Mouse (Mus musculus): ENCODE measurements around the gene Babam2. TPM values are rescaled to one million over a fixed set of nuclear protein-coding genes. Genes with fewer than 3 reads are reported as not detected.

Gene Babam2
- total RNA-seq, 2 experiments from 2014 or later, result 63.9 to 123 TPM

- peak; percentile 100 for ATAC-seq (replicated peaks; ENCODE audit: poor library complexity, severe bottlenecking)
Measured at GRCm38 (mm10) chr5:31870856-31871520, 173.5 kb downstream of the Babam2 start.

- no peak for ATAC-seq (replicated peaks; ENCODE audit: poor library complexity, severe bottlenecking)
Measured at GRCm38 (mm10) chr5:31873328-31873727, 175.8 kb downstream of the Babam2 start.

DNA sequence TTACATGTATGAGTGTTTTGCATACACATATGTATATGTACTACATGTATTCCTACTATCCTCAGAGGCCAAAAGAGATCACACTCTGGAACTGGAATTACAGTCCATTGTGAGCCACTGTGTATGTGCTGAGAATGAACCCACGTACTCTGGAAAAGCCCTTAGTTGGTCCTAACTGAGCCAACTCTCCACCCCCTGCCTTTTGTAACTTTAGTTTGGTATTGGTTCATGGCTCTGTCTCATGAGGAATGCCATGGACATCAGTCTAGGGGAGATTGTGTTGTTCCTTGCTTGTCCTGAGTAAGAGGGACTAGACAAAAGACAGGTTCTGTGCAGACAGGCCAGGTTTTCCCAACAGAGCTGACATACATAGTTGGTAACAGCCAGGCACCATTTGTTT is 177.1 kb downstream of the Babam2 start:
- no peak for ATAC-seq (replicated peaks; ENCODE audit: poor library complexity, severe bottlenecking)

DNA sequence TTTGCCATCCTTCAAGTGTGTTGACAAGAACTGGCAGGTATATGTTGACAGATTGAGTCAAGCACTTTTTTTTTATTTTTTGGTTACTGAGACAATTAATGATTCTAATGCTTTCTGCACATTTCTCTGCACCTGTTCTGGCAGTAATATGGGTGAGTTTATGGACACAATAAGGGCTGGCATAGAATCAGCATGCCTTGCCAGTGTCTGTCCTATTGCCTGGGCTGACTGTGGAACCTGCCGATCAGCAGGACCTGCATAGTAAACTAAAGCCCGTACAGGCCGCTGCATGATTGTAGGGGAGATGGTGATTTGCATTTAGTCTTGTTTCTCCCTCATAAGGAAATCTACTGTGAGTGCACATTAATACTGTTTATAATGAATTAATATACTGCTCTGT is 178.0 kb downstream of the Babam2 start:
- ATAC-seq (replicated peaks; ENCODE audit: poor library complexity, severe bottlenecking), result no peak

GRCm38 (mm10) chr5:31876216-31876974 is 178.9 kb downstream of the Babam2 start:
- ATAC-seq (replicated peaks; ENCODE audit: poor library complexity, severe bottlenecking), result no peak

- peak; percentile 49 for ATAC-seq (replicated peaks; ENCODE audit: poor library complexity, severe bottlenecking)
Measured at GRCm38 (mm10) chr5:31880457-31880856, 183.0 kb downstream of the Babam2 start.

DNA sequence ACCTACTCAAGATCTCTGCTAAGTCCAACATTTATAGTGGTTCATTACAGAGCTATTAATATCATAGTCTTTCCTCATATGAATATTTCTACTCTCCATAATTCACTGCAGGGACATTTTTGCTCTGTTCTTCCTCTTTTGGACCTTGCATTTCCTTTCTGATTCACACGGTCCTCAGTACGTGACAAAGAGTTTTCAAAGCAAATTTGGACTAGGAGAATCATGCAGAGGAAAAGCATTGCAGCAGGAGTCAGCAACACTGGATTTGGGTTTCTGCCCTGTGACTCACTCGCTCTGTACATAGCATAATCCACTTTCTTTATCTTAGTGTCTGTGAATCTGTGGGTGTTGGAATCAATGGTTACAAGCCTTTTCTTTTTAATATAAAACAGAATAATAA is 184.8 kb downstream of the Babam2 start:
- peak; percentile 63 for ATAC-seq (replicated peaks; ENCODE audit: poor library complexity, severe bottlenecking)

GRCm38 (mm10) chr5:31884962-31885361 is 187.5 kb downstream of the Babam2 start:
- ATAC-seq (replicated peaks; ENCODE audit: poor library complexity, severe bottlenecking), result no peak

GRCm38 (mm10) chr5:31887590-31887989 is 190.1 kb downstream of the Babam2 start:
- peak; percentile 87 for ATAC-seq (replicated peaks; ENCODE audit: poor library complexity, severe bottlenecking)

DNA sequence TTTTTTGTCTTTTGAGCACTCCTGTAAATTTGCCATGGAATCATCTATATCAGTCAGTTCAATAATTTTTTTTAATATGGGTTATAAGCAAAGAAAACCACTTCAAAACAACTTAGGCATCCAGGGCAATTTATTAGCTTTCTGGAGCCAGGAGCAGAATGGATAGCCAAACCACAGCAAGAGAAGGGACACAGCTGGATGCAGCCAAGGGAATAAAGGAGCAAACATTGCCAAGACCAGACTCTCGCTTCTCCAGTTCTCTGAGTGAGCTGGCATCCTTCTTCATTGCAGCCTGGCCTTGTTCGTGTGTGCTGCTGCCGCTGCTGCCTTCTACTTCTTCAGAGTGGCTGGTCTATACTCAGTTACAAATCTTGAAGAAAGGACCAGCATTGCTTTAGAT is 190.9 kb downstream of the Babam2 start:
- no peak for ATAC-seq (replicated peaks; ENCODE audit: poor library complexity, severe bottlenecking)

- ATAC-seq (replicated peaks; ENCODE audit: poor library complexity, severe bottlenecking), result no peak
Measured at GRCm38 (mm10) chr5:31892631-31893030, 195.1 kb downstream of the Babam2 start.

GRCm38 (mm10) chr5:31899901-31900300 is 202.4 kb downstream of the Babam2 start:
- no peak for ATAC-seq (replicated peaks; ENCODE audit: poor library complexity, severe bottlenecking)

DNA sequence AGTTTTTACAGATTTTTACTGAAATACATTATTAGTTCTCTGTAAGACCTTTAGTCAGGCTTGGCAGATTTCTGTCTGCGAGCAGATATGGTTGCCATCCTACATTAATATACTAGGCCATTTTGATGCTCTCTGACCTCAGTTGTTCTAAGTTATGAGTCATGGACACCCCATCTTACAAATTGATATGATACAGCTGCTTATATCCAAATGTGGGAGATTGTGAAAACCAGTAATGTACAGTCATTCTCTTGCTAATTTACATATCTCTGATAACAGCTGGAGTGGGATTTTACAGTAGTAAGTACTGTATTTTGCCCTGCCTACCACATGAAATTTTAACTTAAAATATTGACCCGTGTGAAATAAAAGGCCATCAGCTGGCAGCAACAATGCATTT is 204.7 kb downstream of the Babam2 start:
- no peak for ATAC-seq (replicated peaks; ENCODE audit: poor library complexity, severe bottlenecking)

- no peak for ATAC-seq (replicated peaks; ENCODE audit: poor library complexity, severe bottlenecking)
Measured at GRCm38 (mm10) chr5:31902891-31903290, 205.4 kb downstream of the Babam2 start.

DNA sequence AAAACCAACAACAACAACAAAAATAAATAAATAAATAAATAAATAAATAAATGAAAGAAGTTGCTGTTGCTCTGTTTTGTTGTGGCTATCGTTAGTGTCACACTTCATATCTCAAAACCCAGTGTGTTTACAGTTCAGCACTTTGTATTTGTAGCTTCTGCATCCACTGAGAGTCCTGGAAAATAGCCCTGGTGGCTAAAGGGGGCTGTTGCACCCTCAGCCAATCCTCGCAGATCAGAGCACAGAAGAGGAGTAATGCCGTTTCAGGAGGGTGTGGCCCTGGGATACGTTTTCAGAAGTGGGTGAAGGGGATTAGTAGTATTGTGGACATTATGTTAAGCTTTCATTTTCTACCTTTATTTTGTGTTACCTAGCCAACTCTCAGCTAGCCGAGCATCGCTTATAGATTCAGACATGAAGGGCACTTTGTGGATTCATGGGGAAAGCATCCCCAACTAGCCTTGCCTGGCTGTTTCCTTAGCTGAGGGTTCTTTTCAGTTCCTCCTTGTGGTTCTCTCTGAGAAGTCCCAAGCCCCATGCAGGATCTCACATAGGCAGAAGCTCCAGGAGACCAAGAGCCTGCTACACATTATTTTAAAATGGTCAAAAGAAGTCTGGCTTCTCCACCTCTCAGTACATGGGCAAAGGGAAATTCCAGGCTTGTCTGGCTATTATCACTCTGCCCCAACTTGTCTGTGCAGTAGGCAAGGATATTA is 207.6 kb downstream of the Babam2 start:
- ATAC-seq (replicated peaks; ENCODE audit: poor library complexity, severe bottlenecking), result peak; percentile 58

GRCm38 (mm10) chr5:31905808-31906207 is 208.3 kb downstream of the Babam2 start:
- no peak for ATAC-seq (replicated peaks; ENCODE audit: poor library complexity, severe bottlenecking)

GRCm38 (mm10) chr5:31906286-31906951 is 208.9 kb downstream of the Babam2 start:
- no peak for ATAC-seq (replicated peaks; ENCODE audit: poor library complexity, severe bottlenecking)

DNA sequence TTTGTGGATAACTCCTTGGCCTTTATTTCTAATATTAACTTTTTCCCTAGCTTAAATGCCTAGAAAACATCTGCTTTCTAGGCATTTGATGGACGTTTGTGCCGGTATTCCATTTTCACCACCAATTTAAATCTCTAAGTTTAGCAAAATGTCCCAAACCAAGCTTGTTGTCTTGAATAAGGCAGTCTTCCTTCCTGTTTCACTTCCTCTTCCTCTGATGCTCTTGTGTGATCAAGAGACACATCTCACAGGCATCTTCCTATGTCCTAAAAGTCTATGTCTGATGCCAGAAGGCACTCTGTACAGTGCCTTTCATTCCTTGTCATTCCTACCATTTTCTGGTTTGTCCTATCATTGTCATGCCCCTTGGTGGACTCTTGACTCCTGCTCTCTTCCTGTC is 210.5 kb downstream of the Babam2 start:
- ATAC-seq (replicated peaks; ENCODE audit: poor library complexity, severe bottlenecking), result peak; percentile 33; the same call in 1 of the 2 replicates

DNA sequence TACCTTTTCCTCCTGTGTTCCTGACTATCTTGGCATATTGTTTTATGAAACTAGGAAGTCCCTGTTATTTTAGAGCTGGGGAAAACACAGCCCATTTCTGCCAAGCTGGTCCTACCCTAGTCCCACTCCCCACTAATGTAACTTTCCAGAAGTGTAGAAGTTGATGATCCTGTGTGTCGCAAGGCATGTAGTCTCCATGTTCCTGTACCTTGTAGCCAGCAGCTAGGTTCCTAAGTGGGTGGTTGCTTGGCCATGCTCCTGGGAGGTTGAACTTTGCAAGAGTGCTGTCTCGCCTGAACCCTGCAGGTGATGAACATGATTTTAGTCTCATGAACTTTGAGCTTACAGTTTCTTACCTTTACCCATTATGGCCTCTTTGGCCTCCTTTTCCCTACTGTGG is 211.3 kb downstream of the Babam2 start:
- ATAC-seq (replicated peaks; ENCODE audit: poor library complexity, severe bottlenecking), result no peak

DNA sequence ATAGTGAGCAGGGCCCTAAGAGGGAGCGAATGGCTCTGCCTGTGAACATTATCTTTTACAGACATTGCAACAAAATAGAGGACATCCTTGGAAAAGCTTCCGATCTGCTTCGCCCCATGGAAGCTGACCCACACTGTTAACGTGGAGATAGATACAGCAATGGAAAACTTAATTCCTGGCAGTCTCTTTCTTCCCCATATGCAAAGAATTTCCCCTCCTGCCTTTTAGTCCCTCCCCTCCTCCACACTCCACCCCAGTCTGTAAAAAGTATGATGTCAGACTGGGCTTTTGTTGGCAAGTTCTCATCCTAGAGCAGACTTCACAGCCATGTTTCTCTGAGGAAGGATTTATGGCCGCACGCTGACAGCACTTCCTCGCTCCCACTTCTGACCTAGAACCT is 218.8 kb downstream of the Babam2 start:
- no peak for ATAC-seq (replicated peaks; ENCODE audit: poor library complexity, severe bottlenecking)

DNA sequence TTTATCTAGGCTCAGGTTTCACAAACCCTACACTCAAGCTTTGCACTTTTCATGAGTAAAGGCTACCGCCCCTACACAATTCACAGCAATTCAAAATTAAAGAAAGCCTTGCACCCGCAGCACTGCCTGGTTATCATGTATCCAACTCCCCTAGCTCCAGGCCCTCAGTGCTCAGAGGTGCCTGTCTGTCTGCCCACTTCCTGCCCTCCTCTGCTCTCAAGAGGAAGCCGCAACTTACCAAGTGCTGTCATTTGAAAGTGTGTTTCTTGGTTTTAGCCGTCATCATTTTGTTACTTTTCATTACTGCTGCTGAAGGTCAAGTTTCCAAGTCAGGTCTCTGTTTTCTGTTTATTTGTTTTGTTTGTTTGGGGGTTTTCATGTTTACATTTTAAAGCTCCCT is 221.1 kb downstream of the Babam2 start:
- peak; percentile 63; the same call in 1 of the 2 replicates for ATAC-seq (replicated peaks; ENCODE audit: poor library complexity, severe bottlenecking)

Measured in granulocyte monocyte progenitor cell, adult 5-6 weeks (primary cell).